Mouse (Mus musculus) inflammation-experienced regulatory T-cells, adult 6 months (primary cell): ENCODE results near the gene Gm10439. TPM values are rescaled to one million over a fixed set of nuclear protein-coding genes. Genes with fewer than 3 reads are reported as not detected.
"Not testable (repeated sequence)": the region's sequence is repeated elsewhere in the genome, so short reads cannot be mapped to it uniquely, and the experiment has no call there.

ENCODE experiments used
- ATAC-seq: one replicate; pipeline ENCODE4 v1.8.0; 2017
- polyA plus RNA-seq, 3 experiments: library from polyadenylated mRNA; unstranded; fragments of 100-300 nt; shearing (Covaris generic); gene quantifications; one replicate each; pipeline ENCODE4 v1.2.1; 2017

Gene Gm10439
- not detected for polyA plus RNA-seq

DNA sequence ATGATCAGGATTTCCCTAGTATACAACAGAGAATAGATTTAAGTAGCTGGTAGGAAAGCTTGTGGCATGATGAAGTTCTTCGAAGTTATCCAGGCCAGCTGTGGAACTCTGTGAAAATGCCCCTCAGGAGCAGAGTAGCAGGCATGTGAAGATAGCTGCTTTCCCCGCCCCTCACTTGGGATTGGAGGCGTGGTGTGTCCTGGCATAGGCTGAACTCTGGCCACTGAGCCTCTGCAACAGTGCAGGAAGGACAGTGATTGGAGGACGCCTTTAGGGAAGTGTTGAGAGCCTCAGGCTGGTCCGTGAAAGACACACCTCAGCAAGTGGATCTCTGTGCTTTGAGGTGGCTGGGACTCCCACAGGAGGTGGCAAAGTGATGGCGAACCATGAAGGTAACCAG, at the start of gene Gm10439:
TSS of gene Gm10439 (plus strand) at position 301 of the 400 bp plus-strand sequence.
- ATAC-seq, result not testable (repeated sequence)

Other genes with a start within 250 kb of the Gm10439 start
- not detected for gene Gm15085, start 147.0 kb upstream of the Gm10439 start, polyA plus RNA-seq
- gene Gm15097, start 189.9 kb downstream of the Gm10439 start, polyA plus RNA-seq, result not detected